Mouse (Mus musculus) CH12.LX (cell line): ENCODE measurements around the gene Fus.

Experiments
- CHD1 ChIP-seq: IDR thresholded peaks from 2 replicates; pipeline ENCODE4 v1.6.1; 2012; ENCODE audit warnings: low read depth, low read length, improper control_type of control experiment, inconsistent platforms
- CTCF ChIP-seq, 2 experiments: IDR thresholded peaks in 1 of 2; conservative IDR thresholded peaks in 1 of 2; 2 replicates each; pipeline ENCODE4 v1.5.1; 2011 to 2012; ENCODE audit warnings: low read depth in 2 of 2, low read length in 2 of 2, improper control_type of control experiment in 1 of 2, inconsistent platforms in 1 of 2, mild to moderate bottlenecking in 1 of 2, moderate library complexity in 1 of 2
- EP300 ChIP-seq: IDR thresholded peaks from 2 replicates; pipeline ENCODE4 v1.6.1; 2011; ENCODE audit warnings: low read length, improper control_type of control experiment
- MAFK ChIP-seq: IDR thresholded peaks from 2 replicates; pipeline ENCODE4 v1.6.1; 2011; ENCODE audit warnings: low read length, improper control_type of control experiment; ENCODE audit not compliant: insufficient replicate concordance
- MAX ChIP-seq: IDR thresholded peaks from 2 replicates; pipeline ENCODE4 v1.6.1; 2011; ENCODE audit warnings: low read length, improper control_type of control experiment
- MXI1 ChIP-seq: IDR thresholded peaks from 2 replicates; pipeline ENCODE4 v1.6.1; 2011; ENCODE audit warnings: mild to moderate bottlenecking, low read depth, low read length, improper control_type of control experiment
- POLR2A ChIP-seq: IDR thresholded peaks from 2 replicates; pipeline ENCODE4 v1.6.1; 2011; ENCODE audit warnings: low read depth, mild to moderate bottlenecking, improper control_type of control experiment, low read length
- ZNF384 ChIP-seq: IDR thresholded peaks from 2 replicates; pipeline ENCODE4 v1.6.1; 2012; ENCODE audit warnings: low read depth, low read length, improper control_type of control experiment, inconsistent platforms

- no peak for TF ChIP-seq MAFK
- TF ChIP-seq CTCF (conservative IDR thresholded peaks at IDR 0.05 in 1 of 2, IDR thresholded peaks at IDR 0.05 in 1 of 2; ENCODE audit: low read depth in 2 of 2, low read length in 2 of 2) = peak; percentile 11 to 70; a peak in 2 of 4 replicates
- TF ChIP-seq ZNF384 = no peak
- TF ChIP-seq MXI1 = no peak
- no peak for TF ChIP-seq EP300
- TF ChIP-seq CHD1 = no peak
- TF ChIP-seq POLR2A = no peak
- no peak for TF ChIP-seq MAX
Measured at GRCm38 (mm10) chr7:127921516-127921915, 45.7 kb upstream of the Fus start.
